Mouse (Mus musculus) midbrain, embryonic 16.5 days (tissue): ENCODE data around the gene Thrb. TPM values are rescaled to one million over a fixed set of nuclear protein-coding genes. Genes with fewer than 3 reads are reported as not detected.
"Not testable (repeated sequence)": the region's sequence is repeated elsewhere in the genome, so short reads cannot be mapped to it uniquely, and the experiment has no call there.

Experiments
- ATAC-seq: fragments of 200-750 bp; cut with Nextera tagmentation; 2 replicates; pipeline ENCODE4 v1.8.0; 2017; ENCODE audit warnings: moderate TSS enrichment
- H3K27ac ChIP-seq: fragments of 300-500 bp; sonication (generic); 2 replicates; pipeline ENCODE4 v1.5.1; 2014; ENCODE audit warnings: mild to moderate bottlenecking, low read length, mixed read lengths
- H3K27me3 ChIP-seq: fragments of 300-500 bp; sonication (generic); 2 replicates; pipeline ENCODE4 v1.6.1; 2014; ENCODE audit warnings: low read depth, low read length, mixed read lengths; ENCODE audit not compliant: control insufficient read depth, insufficient read depth
- H3K36me3 ChIP-seq: fragments of 300-500 bp; sonication (generic); 2 replicates; pipeline ENCODE4 v1.6.1; 2014; ENCODE audit warnings: mild to moderate bottlenecking, low read length, moderate library complexity, mixed read lengths; ENCODE audit not compliant: control insufficient read depth, insufficient read depth
- H3K4me1 ChIP-seq: fragments of 300-500 bp; sonication (generic); 2 replicates; pipeline ENCODE4 v1.6.1; 2014; ENCODE audit warnings: mild to moderate bottlenecking, low read length, mixed read lengths; ENCODE audit not compliant: control insufficient read depth, insufficient read depth
- H3K4me2 ChIP-seq: fragments of 300-500 bp; sonication (generic); 2 replicates; pipeline ENCODE4 v1.6.1; 2014; ENCODE audit warnings: mild to moderate bottlenecking, low read length, mixed read lengths
- H3K4me3 ChIP-seq: fragments of 300-500 bp; sonication (generic); 2 replicates; pipeline ENCODE4 v1.5.1; 2014; ENCODE audit warnings: low read depth, mild to moderate bottlenecking, low read length, moderate library complexity, mixed read lengths
- H3K9ac ChIP-seq: fragments of 300-500 bp; sonication (generic); 2 replicates; pipeline ENCODE4 v1.6.1; 2014; ENCODE audit warnings: low read depth, low read length, mixed read lengths
- H3K9me3 ChIP-seq: fragments of 300-500 bp; sonication (generic); replicated peaks from 2 replicates; pipeline ENCODE4 v1.6.1; 2014; ENCODE audit warnings: mild to moderate bottlenecking, low read length, mixed read lengths; ENCODE audit not compliant: control insufficient read depth, poor library complexity, severe bottlenecking
- WGBS: fragments of 180-500 bp; shearing (Covaris S2); extraction: QIAGEN DNeasy Blood & Tissue Kit; methylation state at CpG from one replicate; pipeline ENCODE4 v1.1.7; 2014; 5-methylcytosine and 5-hydroxymethylcytosine counted together
- polyA plus RNA-seq: library from polyadenylated mRNA; unstranded; fragments of >200 nt; fragmentation: Nextera tagmentation; extraction: Ambion mirVana; gene quantifications from 2 replicates; pipeline ENCODE4 v1.2.1, GENCODE M21; 2015

Gene Thrb
- polyA plus RNA-seq, 1 experiment from 2014 or later: 2.9 TPM

GRCm38 (mm10) chr14:17915556-17915955 lies 255.5 kb downstream of the Thrb start:
- no peak for ATAC-seq
- Histone ChIP-seq H3K4me3 (no peak overlapping the region), H3K36me3 (no peaks in the 10 kb centered on the region), H3K4me2 (no peak overlapping the region), H3K9ac (no peak overlapping the region), H3K27me3 (no peaks in the 10 kb centered on the region), H3K27ac (no peak overlapping the region), H3K9me3 (no peaks in the 10 kb centered on the region), H3K4me1 (no peaks in the 10 kb centered on the region)
- WGBS: 88% methylated on average over 2 of the region's 2 CpGs

- Histone ChIP-seq H3K4me3 (no peak overlapping the region), H3K36me3 (no peaks in the 10 kb centered on the region), H3K4me2 (no peak overlapping the region), H3K9me3 (no peaks in the 10 kb centered on the region), H3K4me1 (no peaks in the 10 kb centered on the region), H3K27ac (no peak overlapping the region), H3K27me3 (no peaks in the 10 kb centered on the region), H3K9ac (no peak overlapping the region)
- ATAC-seq: no peak
- WGBS: 80% methylated on average over 2 of the region's 2 CpGs
Observed at GRCm38 (mm10) chr14:17916651-17917050, 256.6 kb downstream of the Thrb start.

GRCm38 (mm10) chr14:17917124-17917763 lies 257.2 kb downstream of the Thrb start:
- peak; percentile 59 for ATAC-seq
- WGBS: 64% methylated on average over 3 of the region's 3 CpGs

GRCm38 (mm10) chr14:17917899-17918298 lies 257.8 kb downstream of the Thrb start:
- no peak overlapping the region for H3K4me3 ChIP-seq
- WGBS: 14% methylated on average over 3 of the region's 3 CpGs
- no peak overlapping the region for H3K9ac ChIP-seq
- no peaks in the 10 kb centered on the region for H3K27me3 ChIP-seq
- no peaks in the 10 kb centered on the region for H3K4me1 ChIP-seq
- no peak overlapping the region for H3K27ac ChIP-seq
- no peaks in the 10 kb centered on the region for H3K9me3 ChIP-seq
- no peaks in the 10 kb centered on the region for H3K36me3 ChIP-seq
- ATAC-seq: peak; percentile 34; the same call in 1 of the 2 replicates
- no peak overlapping the region for H3K4me2 ChIP-seq

More at GRCm38 (mm10) chr14:17917124-17917763, 257.2 kb downstream of the Thrb start:
- H3K9me3 ChIP-seq: no peaks in the 10 kb centered on the region
- no peak overlapping the region for H3K4me3 ChIP-seq
- no peaks in the 10 kb centered on the region for H3K27me3 ChIP-seq
- no peaks in the 10 kb centered on the region for H3K36me3 ChIP-seq
- no peaks in the 10 kb centered on the region for H3K4me1 ChIP-seq
- no peak overlapping the region for H3K4me2 ChIP-seq
- no peak overlapping the region for H3K9ac ChIP-seq
- no peak overlapping the region for H3K27ac ChIP-seq

- 78% methylated on average over 8 of the region's 8 CpGs for WGBS
- ATAC-seq: no peak
Observed at GRCm38 (mm10) chr14:17922807-17923704, 263.0 kb downstream of the Thrb start.

GRCm38 (mm10) chr14:17927469-17927868 lies 267.4 kb downstream of the Thrb start:
- no peaks in the 10 kb centered on the region for H3K36me3 ChIP-seq
- H3K9ac ChIP-seq: no peak overlapping the region
- H3K9me3 ChIP-seq: no peaks in the 10 kb centered on the region
- H3K4me2 ChIP-seq: no peak overlapping the region
- H3K4me3 ChIP-seq: no peak overlapping the region
- 41% methylated on average over 1 of the region's 1 CpGs for WGBS
- no peak for ATAC-seq
- H3K27ac ChIP-seq: no peak overlapping the region
- H3K27me3 ChIP-seq: no peaks in the 10 kb centered on the region
- no peaks in the 10 kb centered on the region for H3K4me1 ChIP-seq

More at GRCm38 (mm10) chr14:17922807-17923704, 263.0 kb downstream of the Thrb start:
- no peaks in the 10 kb centered on the region for H3K9me3 ChIP-seq
- no peaks in the 10 kb centered on the region for H3K27me3 ChIP-seq
- no peaks in the 10 kb centered on the region for H3K36me3 ChIP-seq
- no peak overlapping the region for H3K4me2 ChIP-seq
- no peak overlapping the region for H3K27ac ChIP-seq
- no peak overlapping the region for H3K9ac ChIP-seq
- no peaks in the 10 kb centered on the region for H3K4me1 ChIP-seq
- no peak overlapping the region for H3K4me3 ChIP-seq

- H3K36me3 ChIP-seq: no peaks in the 10 kb centered on the region
- H3K27me3 ChIP-seq: no peaks in the 10 kb centered on the region
- no peaks in the 10 kb centered on the region for H3K4me1 ChIP-seq
- no peaks in the 10 kb centered on the region for H3K9me3 ChIP-seq
- H3K9ac ChIP-seq: no peak overlapping the region
- no peak overlapping the region for H3K4me2 ChIP-seq
- ATAC-seq: no peak
- H3K27ac ChIP-seq: no peak overlapping the region
- 82% methylated on average over 5 of the region's 5 CpGs for WGBS
- H3K4me3 ChIP-seq: no peak overlapping the region
Observed at GRCm38 (mm10) chr14:17929585-17929984, 269.5 kb downstream of the Thrb start.

GRCm38 (mm10) chr14:17933475-17933874 lies 273.4 kb downstream of the Thrb start:
- H3K4me1 ChIP-seq: no peaks in the 10 kb centered on the region
- H3K27me3 ChIP-seq: no peaks in the 10 kb centered on the region
- H3K27ac ChIP-seq: no peak overlapping the region
- no peak for ATAC-seq
- no peaks in the 10 kb centered on the region for H3K36me3 ChIP-seq
- WGBS: 83% methylated on average over 2 of the region's 2 CpGs
- no peak overlapping the region for H3K4me3 ChIP-seq
- H3K4me2 ChIP-seq: no peak overlapping the region
- H3K9me3 ChIP-seq: no peaks in the 10 kb centered on the region
- no peak overlapping the region for H3K9ac ChIP-seq

- not testable (repeated sequence) for H3K9ac ChIP-seq, H3K4me1 ChIP-seq, H3K4me2 ChIP-seq, H3K27me3 ChIP-seq, ATAC-seq, H3K9me3 ChIP-seq, H3K4me3 ChIP-seq, H3K36me3 ChIP-seq, H3K27ac ChIP-seq
- WGBS: 87% methylated on average over 4 of the region's 4 CpGs
Observed at GRCm38 (mm10) chr14:17934779-17935178, 274.7 kb downstream of the Thrb start.
